Mouse (Mus musculus): ENCODE results near the gene Olfr974.
"Not testable (repeated sequence)": the region's sequence is repeated elsewhere in the genome, so short reads cannot be mapped to it uniquely, and the experiment has no call there.

Gene Olfr974

GRCm38 (mm10) chr9:39937201-39937600 lies at the start of gene Olfr974:
Gene Olfr974, plus strand, starts transcription at chr9:39937501.
- no peak for DNase-seq (ENCODE audit: extremely low read depth, low read depth, low spot score)

- DNase-seq (ENCODE audit: extremely low read depth, low read depth, low spot score): no peak
These were observed 32.2 kb upstream of the Olfr974 start for GRCm38 (mm10) chr9:39905106-39905505.

- DNase-seq (ENCODE audit: extremely low read depth, low read depth, low spot score): no peak
These were observed 30.3 kb upstream of the Olfr974 start, which contains the start of gene Olfr229 for GRCm38 (mm10) chr9:39907036-39907435. Gene Olfr229, plus strand, starts transcription at chr9:39907336.

GRCm38 (mm10) chr9:39909939-39910338 lies 27.4 kb upstream of the Olfr974 start:
- DNase-seq (ENCODE audit: extremely low read depth, low read depth, low spot score): no peak

- DNase-seq (ENCODE audit: extremely low read depth, low read depth, low spot score): not testable (repeated sequence)
These were observed 9.1 kb upstream of the Olfr974 start for GRCm38 (mm10) chr9:39927975-39928836.

GRCm38 (mm10) chr9:39928837-39929236 lies 8.5 kb upstream of the Olfr974 start:
- not testable (repeated sequence) for DNase-seq (ENCODE audit: extremely low read depth, low read depth, low spot score)

DNA sequence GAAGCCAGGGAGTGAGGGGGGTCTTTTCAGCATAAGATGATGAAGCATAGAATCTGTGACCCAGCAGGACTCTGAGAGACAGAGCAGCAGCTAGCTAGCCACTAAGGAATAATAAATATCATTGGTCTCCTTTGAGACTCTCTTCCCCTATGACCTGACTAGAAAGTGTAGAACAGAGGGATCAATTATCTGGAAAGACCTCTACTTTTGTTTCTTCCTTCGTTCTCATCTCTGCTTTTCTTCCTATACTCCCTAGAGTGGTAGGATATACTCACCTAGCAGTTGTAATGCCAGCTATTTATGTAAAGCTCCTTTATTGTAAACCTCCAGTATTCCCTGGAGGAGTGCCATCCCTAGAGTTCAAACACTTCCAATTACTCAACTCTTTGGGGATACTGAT lies 14.6 kb downstream of the Olfr974 start, which contains the start of gene Olfr975:
Gene Olfr975 (minus strand): TSS at position 101 of the 400 bp plus-strand sequence.
- no peak for DNase-seq (ENCODE audit: extremely low read depth, low read depth, low spot score)

GRCm38 (mm10) chr9:39961033-39961432 lies 23.7 kb downstream of the Olfr974 start, which contains the start of gene Olfr976:
Gene Olfr976, minus strand, starts transcription at chr9:39961133.
- not testable (repeated sequence) for DNase-seq (ENCODE audit: extremely low read depth, low read depth, low spot score)

DNA sequence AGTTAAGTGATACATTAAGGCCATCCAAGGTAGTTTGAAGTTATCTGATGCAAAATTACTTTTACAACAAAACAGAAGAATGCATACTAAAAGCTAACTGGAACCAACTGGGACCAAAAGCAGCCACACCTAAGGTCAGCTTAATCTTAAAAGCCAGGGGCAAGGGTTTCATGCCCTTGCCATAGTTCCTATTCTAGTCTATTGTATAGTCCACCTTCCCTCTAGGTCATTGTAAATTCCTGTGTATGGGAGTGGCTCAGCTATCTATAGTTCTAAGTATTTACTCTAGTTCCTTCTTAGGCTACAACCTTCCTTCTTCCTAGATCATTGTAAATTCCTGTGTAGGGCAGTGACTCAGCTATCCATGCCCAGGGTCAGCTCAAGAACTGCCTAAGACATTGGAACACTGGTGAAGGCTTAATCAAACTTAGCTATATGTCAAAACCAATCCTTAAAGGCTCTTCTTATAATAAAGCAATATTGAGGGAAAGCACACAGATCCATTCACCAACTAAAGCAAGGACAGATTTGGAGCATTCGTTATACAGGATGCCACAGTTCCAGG lies 39.4 kb downstream of the Olfr974 start:
- not testable (repeated sequence) for DNase-seq (ENCODE audit: extremely low read depth, low read depth, low spot score)

- DNase-seq (ENCODE audit: extremely low read depth, low read depth, low spot score): no peak
These were observed 54.5 kb downstream of the Olfr974 start, which contains the start of gene Olfr978 for GRCm38 (mm10) chr9:39991813-39992212. Gene Olfr978, plus strand, starts transcription at chr9:39992113.

Measured in fat pad, adult 2 months (tissue).